Mouse (Mus musculus) monocyte, adult 5-6 weeks (primary cell): ENCODE measurements around the gene H2afz. TPM values are rescaled to one million over a fixed set of nuclear protein-coding genes. Genes with fewer than 3 reads are reported as not detected.

ENCODE experiments used
- ATAC-seq: fragments of 153-309, 156-312 bp; replicated peaks from 2 replicates; pipeline ENCODE4 v1.8.0; 2017; ENCODE audit warnings: mild to moderate bottlenecking; ENCODE audit not compliant: low TSS enrichment, insufficient number of reproducible peaks, severe bottlenecking, poor library complexity, low FRiP score
- total RNA-seq: library from RNA; stranded (forward); fragments of 200-1000, 200-491, 200-594 nt; gene quantifications from 3 replicates; pipeline ENCODE4 v1.2.3, GENCODE M21; 2017

H2afz gene
- total RNA-seq: 654 to 930 TPM (median 732 TPM) in 3 replicates

- peak; percentile 86 for ATAC-seq
Measured at GRCm38 (mm10) chr3:137864124-137864987, at the start of gene H2afz. Gene H2afz, plus strand, starts transcription at chr3:137864487.

DNA sequence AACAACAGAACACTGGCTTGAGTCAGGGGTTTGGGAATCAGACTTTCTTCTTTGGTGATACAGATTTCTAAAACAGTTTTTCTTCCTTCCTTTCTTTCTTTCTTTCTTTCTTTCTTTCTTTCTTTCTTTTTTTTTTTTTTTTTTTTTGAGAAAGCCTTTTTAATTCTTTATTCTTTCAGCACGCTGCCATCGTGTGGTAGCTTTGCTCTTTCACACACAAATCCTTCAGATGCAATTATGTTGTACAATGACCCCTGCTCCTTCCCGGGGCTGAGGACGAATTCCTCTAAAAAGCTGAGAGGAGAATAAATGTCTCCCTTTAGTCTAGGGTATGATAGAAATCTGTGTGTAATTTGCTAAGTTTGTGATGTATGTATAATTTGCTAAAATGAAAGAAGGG, 45.6 kb upstream of the H2afz start:
- no peak for ATAC-seq

GRCm38 (mm10) chr3:137820688-137821467, 43.4 kb upstream of the H2afz start:
- ATAC-seq: peak; percentile 15

DNA sequence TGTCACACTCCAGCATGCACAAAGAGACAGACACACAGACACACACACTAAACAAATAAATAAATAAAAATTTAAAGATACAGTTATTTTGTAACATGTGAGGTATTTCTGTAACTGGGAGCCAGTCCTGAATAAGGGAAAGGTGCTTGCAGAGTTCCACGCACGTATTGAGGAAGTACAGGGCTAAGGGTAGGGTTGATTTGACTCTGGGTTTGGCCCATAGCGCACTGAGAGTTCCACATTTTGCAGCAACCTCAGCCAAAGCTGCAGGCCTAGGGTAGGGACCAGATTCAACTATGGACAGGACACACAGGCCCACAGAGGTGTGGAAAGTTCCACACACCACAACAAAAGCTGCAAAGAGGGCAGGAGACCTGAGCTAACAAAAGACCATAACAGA, 41.0 kb upstream of the H2afz start:
- peak; percentile 79 for ATAC-seq

DNA sequence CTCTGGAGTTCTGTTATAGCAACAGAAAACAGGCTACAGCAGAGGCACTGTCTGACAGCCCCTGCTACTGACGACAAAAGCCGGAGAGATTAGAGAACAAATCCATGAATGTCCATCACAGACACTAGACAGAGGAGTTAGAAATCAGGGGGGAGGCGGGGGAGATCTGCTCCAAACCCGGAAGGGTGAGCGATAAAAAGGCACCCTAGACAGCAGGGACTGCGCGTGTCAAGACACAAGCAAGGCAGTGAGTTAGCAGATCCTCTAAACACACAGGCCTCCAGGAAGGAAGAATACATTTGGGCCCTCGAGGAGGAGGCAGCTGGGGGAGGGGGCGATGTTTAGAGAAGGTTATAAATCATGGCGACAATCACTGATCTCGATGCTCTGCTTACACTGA, 36.6 kb upstream of the H2afz start:
- ATAC-seq: no peak

DNA sequence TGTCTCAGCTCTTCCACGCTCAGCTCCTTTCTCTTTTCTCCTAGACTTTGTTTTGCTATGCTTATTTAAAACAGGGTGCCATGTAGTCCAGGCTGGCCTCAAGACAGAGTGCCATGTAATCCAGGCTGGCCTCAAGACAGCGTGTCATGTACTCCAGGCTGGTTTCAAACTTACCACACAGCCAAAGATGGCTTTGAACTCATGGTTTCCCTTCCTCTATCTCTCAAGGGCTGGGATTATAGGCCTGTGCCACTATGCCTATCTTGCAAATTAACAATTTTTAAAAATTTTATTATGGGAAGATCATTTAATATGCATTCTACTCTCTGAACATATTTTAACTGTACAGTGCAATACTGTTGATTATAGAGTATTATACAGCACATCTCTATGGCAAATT, 33.1 kb upstream of the H2afz start:
- no peak for ATAC-seq

GRCm38 (mm10) chr3:137833128-137833527, 31.2 kb upstream of the H2afz start:
- ATAC-seq: peak; percentile 22; the same call in 1 of the 2 replicates

GRCm38 (mm10) chr3:137833698-137834097, 30.6 kb upstream of the H2afz start:
- ATAC-seq: no peak

- no peak for ATAC-seq
Measured at GRCm38 (mm10) chr3:137836543-137836942, 27.7 kb upstream of the H2afz start.

- ATAC-seq: no peak
Measured at GRCm38 (mm10) chr3:137838160-137838559, 26.1 kb upstream of the H2afz start.

- ATAC-seq: no peak
Measured at GRCm38 (mm10) chr3:137842944-137843343, 21.3 kb upstream of the H2afz start.

DNA sequence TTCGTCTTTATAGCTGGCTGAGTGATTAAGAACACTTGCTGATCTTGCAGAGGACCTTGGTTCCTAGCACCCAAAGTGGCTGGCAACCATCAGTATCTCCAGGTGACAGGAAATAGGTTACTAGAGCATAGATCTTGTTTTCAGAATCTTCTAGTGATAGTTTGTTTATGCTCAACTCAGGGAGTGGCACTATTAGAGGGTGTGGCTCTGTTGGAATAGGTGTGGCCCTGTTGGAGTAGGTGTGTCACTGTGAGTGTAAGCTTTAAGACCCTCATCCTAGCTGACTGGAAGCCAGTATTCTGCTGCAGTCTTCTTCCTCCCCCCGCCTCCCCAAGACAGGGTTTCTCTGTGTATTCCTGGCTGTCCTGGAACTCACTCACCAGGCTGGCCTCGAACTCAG, 20.0 kb upstream of the H2afz start:
- no peak for ATAC-seq

- peak; percentile 61; the same call in 1 of the 2 replicates for ATAC-seq
Measured at GRCm38 (mm10) chr3:137846552-137846951, 17.7 kb upstream of the H2afz start.

DNA sequence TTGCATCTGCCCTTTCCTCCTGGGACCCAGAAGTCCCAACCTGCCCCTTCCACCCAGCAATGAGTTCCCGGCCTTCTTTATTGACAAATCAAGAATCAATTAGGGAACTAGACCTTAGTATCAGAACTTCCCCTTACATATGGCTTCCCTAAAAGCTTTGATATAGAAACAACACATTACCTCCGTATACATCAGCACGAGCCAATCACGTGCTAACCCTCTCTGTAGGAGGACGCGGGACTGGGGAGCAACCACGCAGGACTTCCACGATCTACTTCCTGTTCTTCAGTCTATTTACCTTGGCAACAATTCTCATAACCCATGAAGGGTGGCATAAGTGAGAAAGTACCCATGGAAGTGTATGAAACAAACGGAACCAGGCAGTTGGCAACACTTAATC, 15.9 kb upstream of the H2afz start:
- peak; percentile 90 for ATAC-seq

DNA sequence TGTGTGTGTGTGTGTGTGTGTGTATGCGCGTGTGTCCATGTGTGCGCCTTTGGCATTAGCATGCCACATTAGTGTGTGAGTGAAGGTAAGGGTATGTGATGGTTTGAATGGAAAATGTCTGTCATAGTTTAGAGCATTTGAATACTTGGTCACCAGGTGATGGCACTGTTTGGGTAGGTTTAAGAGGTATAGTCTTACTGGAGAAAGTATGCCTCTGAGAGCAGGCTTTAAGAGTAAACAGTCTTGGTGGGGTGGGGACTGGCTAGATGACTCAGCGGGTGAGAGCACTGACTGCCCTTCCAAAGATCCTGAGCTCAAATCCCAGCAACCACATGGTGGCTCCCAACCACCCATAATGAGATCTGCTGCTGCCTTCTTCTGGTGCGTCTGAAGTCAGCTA, 14.6 kb upstream of the H2afz start:
- no peak for ATAC-seq

DNA sequence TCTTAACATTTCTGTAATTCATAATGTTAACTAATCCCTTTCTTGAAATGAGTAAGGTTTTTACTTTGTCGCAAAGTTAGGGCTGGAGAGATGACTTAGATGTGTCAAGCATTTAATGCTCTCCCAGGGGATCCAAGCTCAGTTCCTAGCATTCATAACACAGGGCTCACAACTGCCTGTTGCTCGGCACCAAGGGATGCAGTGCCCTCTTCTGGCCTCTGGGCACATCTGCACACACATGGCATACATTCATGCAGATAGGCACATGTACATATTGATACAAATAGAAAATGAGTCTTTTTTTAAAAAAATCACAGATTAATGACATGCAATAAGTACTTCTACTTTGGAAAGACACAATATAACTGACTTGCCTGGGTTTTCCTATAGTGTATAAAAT, 13.1 kb upstream of the H2afz start:
- no peak for ATAC-seq

DNA sequence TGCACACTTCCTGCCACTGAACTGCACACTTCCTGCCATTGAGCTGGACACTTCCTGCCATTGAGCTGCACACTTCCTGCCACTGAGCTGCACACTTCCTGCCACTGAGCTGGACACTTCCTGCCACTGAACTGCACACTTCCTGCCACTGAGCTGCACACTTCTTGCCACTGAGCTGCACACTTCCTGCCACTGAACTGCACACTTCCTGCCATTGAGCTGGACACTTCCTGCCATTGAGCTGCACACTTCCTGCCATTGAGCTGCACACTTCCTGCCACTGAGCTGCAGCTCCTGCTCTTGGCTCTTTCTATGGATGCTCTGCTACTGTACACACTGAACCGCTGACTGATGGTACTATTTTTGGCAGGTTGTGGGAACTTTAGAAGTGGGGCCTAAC, 11.3 kb upstream of the H2afz start:
- peak; percentile 34; the same call in 1 of the 2 replicates for ATAC-seq

DNA sequence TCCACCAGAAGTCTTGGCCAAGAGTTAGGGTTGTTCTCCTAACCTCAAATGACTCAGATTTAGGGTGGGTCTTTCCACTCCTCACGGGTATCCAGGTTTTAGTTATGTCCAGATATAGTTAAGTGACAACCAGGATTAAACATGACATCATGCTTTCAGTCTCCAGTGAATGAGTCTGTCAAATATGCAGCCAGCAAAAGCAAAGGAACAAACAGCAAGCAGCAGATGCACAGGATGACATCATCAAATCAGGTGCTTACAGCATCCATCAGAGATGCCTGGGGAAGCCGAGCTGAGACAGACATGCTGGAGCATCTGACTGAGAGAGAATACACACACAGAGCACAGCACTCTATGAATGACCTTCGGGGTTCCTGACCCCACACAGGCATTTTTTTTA, 9.0 kb upstream of the H2afz start:
- no peak for ATAC-seq

DNA sequence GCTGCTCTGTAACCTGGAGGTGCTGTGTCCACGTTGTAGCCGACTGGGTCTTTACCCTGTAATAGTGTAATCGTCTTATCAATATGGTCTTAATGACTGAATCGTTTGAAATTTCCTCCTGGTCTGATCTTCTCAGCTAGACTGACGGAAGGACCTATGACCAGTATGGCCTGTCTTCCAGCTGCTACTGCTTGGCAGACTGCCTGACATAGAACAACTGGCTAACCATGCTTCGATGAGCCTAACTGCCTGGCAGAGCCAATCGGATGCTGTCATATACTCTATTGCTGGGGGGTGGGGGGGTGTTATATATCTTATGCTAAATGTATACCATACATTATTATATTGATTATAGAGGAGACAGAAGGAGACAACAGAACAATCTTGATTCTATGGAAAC, 8.2 kb upstream of the H2afz start:
- no peak for ATAC-seq
